Mouse (Mus musculus): ENCODE measurements around the gene Spats1.
"Not testable (repeated sequence)": the region's sequence is repeated elsewhere in the genome, so short reads cannot be mapped to it uniquely, and the experiment has no call there.

Spats1 gene

GRCm38 (mm10) chr17:45489736-45490135 is 14.5 kb upstream of the Spats1 start:
- DNase-seq (ENCODE audit: low read depth): no peak

GRCm38 (mm10) chr17:45488321-45489254 is 13.4 kb upstream of the Spats1 start:
- DNase-seq (ENCODE audit: low read depth): no peak

GRCm38 (mm10) chr17:45487216-45487615 is 12.0 kb upstream of the Spats1 start:
- no peak for DNase-seq (ENCODE audit: low read depth)

GRCm38 (mm10) chr17:45485581-45485980 is 10.4 kb upstream of the Spats1 start:
- DNase-seq (ENCODE audit: low read depth): no peak

- DNase-seq (ENCODE audit: low read depth): no peak
These were observed 5.2 kb upstream of the Spats1 start for GRCm38 (mm10) chr17:45480429-45480828.

- peak; percentile 61 for DNase-seq (ENCODE audit: low read depth)
These were observed 3.1 kb upstream of the Spats1 start for GRCm38 (mm10) chr17:45478234-45478825.

- DNase-seq (ENCODE audit: low read depth): no peak
These were observed 1.1 kb downstream of the Spats1 start for GRCm38 (mm10) chr17:45474146-45474545.

GRCm38 (mm10) chr17:45473667-45474066 is 1.5 kb downstream of the Spats1 start:
- no peak for DNase-seq (ENCODE audit: low read depth)

- no peak for DNase-seq (ENCODE audit: low read depth)
These were observed 4.5 kb downstream of the Spats1 start for GRCm38 (mm10) chr17:45470726-45471125.

GRCm38 (mm10) chr17:45468302-45468701 is 6.9 kb downstream of the Spats1 start:
- DNase-seq (ENCODE audit: low read depth): no peak

GRCm38 (mm10) chr17:45466701-45467100 is 8.5 kb downstream of the Spats1 start:
- DNase-seq (ENCODE audit: low read depth): no peak

GRCm38 (mm10) chr17:45464255-45464654 is 11.0 kb downstream of the Spats1 start:
- DNase-seq (ENCODE audit: low read depth): no peak

GRCm38 (mm10) chr17:45462506-45462905 is 12.7 kb downstream of the Spats1 start:
- DNase-seq (ENCODE audit: low read depth): no peak

GRCm38 (mm10) chr17:45459062-45459461 is 16.2 kb downstream of the Spats1 start:
- no peak for DNase-seq (ENCODE audit: low read depth)

GRCm38 (mm10) chr17:45458516-45458915 is 16.7 kb downstream of the Spats1 start:
- DNase-seq (ENCODE audit: low read depth): no peak

- no peak for DNase-seq (ENCODE audit: low read depth)
These were observed 17.7 kb downstream of the Spats1 start for GRCm38 (mm10) chr17:45457487-45457886.

GRCm38 (mm10) chr17:45456260-45457152 is 18.7 kb downstream of the Spats1 start:
- no peak for DNase-seq (ENCODE audit: low read depth)

- DNase-seq (ENCODE audit: low read depth): not testable (repeated sequence)
These were observed 19.4 kb downstream of the Spats1 start for GRCm38 (mm10) chr17:45455783-45456182.

GRCm38 (mm10) chr17:45454794-45455193 is 20.4 kb downstream of the Spats1 start:
- DNase-seq (ENCODE audit: low read depth): no peak

GRCm38 (mm10) chr17:45452271-45452670 is 22.9 kb downstream of the Spats1 start:
- DNase-seq (ENCODE audit: low read depth): no peak

GRCm38 (mm10) chr17:45450153-45450552 is 25.1 kb downstream of the Spats1 start:
- DNase-seq (ENCODE audit: low read depth): no peak

GRCm38 (mm10) chr17:45449586-45449985 is 25.6 kb downstream of the Spats1 start:
- DNase-seq (ENCODE audit: low read depth): no peak
